Mouse (Mus musculus) left cerebral cortex, postnatal 10 days (tissue): ENCODE results near the gene Pbxip1. TPM values are rescaled to one million over a fixed set of nuclear protein-coding genes. Genes with fewer than 3 reads are reported as not detected.

Source experiments
- DNase-seq, 2 experiments: peaks; one replicate each; pipeline ENCODE4 v3.0.0; 2021 to 2022; ENCODE audit warnings: low spot score in 2 of 2, mixed read lengths in 1 of 2; ENCODE audit errors: extremely low spot score in 1 of 2
- intact Hi-C: fragments of 180-260 bp; cut with DNase I; formaldehyde crosslinking; loops from one replicate; pipeline ENCODE4 v1.15.1; 2025
- total RNA-seq, 2 experiments: library from RNA; stranded (reverse); gene quantifications; 2 replicates each; pipeline ENCODE4 v1.2.3; 2021

Pbxip1 gene
- 10 to 100 TPM; 32.8 to 33.8 TPM for total RNA-seq

DNA sequence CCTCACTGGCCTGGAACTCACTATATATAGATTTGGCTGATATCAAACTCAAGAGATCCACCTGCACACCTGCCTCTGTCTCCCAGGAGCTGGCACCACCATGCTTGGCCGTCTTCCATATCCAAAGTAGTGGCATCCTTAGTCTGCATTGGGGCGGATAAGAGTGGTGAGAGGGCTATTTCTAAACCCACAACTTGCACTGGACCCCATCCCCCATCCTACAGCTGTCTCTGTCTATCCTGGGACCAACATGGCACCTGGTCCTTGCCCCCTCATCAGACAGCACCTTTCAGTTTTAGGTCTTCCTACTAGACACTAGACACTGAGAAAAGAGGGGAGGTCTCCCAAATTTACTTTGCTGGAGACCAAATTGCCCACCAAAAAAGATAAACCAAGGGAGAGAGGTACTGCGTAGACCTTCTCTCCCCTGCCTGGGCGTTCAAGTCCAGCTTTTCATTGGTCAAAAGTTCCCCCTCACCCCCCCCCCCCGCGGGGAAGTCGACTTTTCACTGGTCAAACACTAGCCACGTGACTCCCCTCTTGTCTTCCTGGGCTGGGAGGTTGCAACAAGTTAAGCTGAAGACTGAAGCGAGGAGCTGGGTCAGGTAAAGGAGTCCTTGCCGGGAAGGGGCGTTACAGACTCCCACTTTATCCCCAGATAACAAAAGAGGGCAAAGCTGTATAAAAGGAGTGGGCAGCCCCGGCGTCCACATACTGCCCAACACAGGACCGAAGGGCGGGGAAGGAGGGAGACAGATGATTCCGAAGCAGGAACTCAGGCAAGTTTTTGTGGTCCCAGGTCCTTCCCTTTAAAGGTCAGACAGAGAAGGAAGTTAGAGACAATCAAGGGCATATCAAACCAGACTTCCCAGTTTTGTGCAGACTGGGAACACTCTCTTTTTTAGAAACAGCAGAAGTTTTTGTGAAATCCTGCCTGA, at the start of gene Pbxip1:
Gene Pbxip1 (plus strand): TSS at position 531 of the 938 bp plus-strand sequence.
- intact Hi-C loops, result no loop called here
- peak in 1 of 2 experiments; percentile 62 for DNase-seq

DNA sequence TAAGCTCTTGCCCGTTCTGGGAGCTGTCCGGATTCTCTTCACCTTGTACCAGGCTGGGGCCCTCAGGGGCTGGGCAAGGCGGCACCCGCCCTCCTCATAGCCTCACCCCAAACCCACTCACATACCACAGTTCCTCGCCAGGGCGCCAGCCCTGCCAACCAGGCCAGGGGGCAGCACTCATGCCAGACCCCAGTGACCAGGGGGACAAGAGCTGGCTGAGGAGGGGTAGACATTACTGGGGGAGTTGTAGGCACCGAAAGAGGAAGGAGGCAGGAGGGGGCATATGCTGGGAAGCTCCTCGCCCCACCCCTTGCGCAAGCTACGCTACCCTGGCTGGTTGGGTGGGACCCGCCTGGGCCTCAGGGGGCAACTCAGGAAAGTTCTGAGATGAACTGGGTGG, 48.9 kb upstream of the Pbxip1 start:
- DNase-seq, result no peak

DNA sequence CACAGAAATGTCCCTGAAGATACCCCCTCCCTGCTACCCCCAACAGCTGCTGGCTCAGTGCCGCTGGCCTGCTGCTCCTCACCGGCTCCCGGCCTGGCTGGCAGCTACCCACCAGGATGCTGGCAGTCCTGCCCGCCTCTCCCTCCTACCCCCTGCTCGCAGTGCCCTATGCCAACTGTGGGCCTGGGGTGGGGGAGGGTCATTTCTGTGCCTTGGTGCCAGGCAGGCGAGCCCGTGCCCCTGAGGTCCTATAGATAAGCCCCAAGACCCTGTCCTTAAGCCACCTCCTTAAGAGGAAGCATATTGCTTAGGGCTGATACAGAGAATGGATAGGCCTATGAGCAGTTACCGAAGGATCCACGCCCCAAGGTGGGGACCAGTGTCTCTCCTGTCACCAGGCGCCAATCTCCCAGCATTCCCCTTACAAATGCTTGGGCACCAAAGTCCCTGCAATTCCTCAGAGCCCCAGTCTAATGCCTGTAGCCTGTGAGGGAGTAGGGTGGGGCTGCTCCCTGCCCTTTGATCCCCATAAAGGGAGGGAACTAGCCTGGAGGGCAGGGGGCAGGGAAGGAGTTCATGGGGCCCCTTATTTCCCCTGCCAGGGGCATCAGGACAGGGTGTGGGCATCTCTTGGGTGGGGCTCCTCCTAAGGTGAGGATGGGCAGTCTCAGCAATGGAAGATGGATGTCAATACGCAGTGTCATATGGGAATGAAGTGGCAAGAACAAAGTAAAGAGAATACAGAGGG, 48.2 kb upstream of the Pbxip1 start:
- peak in 1 of 2 experiments; percentile 74 for DNase-seq
- intact Hi-C loops, result no loop called here

More for the DNA sequence above, 48.9 kb upstream of the Pbxip1 start:
- intact Hi-C loops, result no loop called here

DNA sequence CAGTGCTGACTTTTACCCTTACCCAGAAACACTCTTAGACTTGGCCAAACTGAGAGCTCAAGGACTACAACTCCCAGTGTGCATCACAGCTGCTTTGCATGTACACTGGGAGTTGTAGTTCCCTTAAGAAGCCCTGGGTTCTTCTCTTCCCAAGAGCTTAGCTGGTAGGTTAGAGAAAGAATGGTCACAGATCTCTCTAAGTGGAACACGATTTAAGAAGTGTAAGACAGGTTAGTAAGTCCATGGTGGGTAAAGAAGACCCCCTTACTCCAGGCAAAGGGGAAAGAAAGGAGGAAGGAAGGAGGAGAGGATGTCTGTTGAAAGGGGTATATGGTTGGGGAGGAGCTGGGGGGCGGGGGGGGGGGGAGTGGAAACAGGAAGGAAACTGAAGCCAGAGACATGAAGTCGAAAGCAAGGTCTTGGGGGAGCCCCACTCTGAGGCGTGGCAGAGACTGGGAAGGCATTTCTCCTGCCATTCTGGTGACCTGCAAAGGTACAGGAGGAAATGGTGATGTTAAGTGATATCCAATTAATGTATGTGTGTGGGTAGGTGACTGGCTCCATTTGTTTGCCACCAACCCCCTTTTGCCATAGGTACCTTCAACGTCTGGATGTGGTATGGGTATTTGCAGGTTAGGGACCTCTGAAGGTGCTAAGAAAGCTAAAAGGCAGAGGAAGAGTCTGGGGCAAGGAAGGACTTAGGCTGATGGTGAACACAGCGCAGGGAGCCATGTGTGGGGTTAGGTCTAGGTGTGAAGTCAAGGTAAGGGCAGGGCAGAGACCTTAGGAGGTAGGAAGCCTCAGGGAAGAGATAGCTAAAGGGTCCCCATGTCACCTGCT, 47.4 kb upstream of the Pbxip1 start:
- intact Hi-C loops, result no loop called here
- DNase-seq, result no peak

DNA sequence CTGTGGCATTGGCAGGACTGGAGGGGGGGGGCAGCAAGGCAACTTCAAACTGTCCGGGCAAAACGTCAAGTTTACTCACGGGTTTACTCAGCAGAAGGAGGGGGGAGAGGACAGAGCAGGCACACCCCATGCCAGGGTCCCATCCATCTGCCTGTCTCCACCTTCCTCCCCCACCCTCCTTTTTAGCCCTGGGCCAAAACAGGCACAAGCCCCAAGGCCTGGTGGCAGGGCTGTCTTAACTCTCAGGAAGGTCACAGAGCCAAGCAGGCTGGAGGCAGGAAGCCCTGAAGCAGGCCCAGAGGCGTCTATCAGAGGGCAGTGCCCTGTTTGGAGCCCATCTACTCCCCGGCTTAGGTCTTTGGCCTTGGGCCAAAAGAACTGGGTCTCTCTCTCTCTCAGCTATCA, 46.4 kb upstream of the Pbxip1 start:
- intact Hi-C loops, result no loop called here
- DNase-seq, result no peak

DNA sequence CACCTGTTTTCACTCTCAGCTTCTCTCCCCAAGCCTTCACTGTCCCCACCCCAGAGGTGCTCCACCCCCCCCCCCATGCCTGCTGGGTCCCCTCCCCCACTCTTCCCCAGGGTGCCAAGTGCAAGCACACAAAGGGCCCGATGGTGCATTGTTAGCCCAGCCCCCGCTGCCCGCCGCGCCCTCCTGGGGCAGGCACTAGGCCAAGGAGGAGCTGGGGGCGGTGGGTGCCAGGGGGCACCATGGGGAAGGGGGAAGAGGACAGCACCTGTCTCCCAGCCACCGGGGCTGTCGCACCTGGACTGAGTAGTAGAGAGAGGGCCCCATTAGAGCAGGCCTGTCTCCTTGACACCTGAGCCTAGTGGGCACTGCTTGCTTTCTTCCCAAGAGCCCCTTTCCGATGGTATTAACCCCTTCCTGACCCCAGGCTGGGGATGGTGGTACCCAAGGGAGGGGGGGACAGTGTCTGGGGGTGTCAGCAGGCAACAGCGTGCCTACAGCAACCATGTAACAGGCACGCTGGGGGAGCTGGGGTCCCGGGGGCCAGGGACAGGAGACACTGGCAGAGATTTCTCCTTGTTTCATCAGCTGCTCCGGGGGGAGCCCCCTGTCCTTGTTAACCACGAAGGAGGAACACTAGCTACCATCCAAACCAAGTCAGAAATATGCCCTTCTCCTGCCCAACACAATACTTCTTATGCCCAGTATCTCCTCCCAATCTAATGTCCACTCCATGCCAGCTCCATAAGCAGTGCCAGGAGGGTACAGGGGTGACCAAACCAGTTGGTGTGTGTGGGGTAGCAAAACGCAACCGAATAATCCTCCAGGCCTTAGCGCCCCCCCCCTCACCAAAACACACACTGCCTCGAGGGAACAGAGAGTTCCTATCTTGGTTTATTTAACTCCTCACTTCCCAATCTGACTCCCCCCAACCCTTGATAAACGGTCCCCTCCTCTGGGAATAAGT, 45.5 kb upstream of the Pbxip1 start:
- intact Hi-C loops, result no loop called here
- peak in 1 of 2 experiments; percentile 62 for DNase-seq

DNA sequence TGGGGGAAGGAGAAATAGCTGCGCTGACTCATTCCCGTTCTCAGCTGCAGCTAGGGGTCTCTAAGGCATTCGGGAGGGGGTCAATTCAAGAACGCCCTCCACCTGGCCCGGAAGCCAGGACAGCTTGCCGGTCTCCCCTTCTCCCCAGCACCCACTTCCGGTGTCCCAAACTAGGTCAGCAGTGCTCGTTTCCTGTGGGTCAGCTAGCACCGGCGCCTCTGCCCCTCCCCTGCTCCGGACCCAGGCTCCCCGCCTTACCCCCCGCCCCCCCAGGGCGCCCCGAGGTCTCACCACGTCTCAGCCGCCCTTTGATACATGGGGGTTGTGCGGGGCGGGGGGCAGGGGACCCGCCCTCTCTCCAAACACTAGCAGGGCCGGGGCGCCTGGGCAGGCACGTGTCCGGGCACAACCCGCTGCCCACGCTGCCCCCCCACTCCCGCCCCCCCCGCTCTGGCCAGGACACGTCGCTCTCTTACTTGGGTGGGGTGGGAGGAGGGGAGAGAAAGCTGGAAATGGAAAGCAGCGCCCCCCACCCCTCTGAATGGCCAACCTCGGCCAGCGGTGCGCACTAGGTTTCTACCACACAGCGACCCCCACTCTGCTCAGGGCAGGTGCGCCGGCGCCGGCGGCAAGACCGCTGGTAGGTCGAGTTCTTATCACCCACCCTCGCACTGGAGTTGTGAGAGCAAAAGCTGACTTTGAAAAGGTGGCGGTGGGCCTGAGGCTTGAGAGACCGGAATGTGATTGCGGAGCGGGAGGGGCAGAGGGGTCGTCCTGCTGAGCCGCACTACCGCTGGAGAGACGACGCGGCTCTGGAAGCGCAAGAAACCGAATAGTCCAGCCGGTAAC, 44.6 kb upstream of the Pbxip1 start:
- peak in 1 of 2 experiments; percentile 80 for DNase-seq
- intact Hi-C loops, result no loop called here

DNA sequence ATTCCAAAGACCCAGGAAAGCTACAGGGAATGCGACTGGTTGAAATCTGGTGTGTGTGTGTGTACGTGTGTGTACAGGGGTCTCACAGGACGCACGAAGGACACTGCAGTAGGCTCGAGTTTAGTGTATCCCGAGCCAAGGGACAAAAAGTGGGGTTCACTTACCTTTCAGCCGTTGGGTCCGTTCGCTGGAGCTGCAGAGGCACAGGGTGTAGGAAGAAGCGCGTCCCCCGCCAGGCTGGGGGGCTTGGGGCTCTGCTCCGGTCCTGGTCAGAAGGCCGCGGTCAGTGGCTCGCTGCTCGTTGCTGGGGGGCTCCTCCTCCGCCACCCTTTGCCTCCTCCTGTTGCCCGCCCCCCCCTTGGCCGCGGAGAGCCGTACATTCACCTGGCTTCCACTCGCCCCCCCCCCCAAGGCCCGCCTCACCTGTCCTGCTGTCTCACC, 43.6 kb upstream of the Pbxip1 start:
- DNase-seq, result peak in 1 of 2 experiments; percentile 65
- intact Hi-C loops, result no loop called here

DNA sequence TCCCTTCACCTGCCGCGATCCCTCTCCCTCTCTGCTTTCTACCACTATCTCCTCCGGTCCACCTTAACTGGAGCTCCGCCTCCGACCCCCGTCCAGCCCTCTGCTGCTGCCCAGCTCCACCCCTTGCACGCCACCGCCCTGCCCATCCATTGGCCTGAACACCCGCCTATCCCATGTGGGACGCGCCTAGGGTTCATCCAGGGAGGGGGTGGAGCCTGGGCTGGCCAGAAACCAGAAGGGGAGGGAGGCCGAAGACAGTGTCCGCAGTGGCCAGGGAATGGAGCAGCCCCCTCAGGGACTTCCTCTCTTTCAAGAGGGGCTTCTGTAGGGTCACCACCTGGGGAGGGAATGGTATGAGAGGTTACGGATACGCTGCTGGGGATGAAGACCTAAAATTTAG, 42.9 kb upstream of the Pbxip1 start:
- intact Hi-C loops, result no loop called here
- DNase-seq, result peak; percentile 97 to 99

DNA sequence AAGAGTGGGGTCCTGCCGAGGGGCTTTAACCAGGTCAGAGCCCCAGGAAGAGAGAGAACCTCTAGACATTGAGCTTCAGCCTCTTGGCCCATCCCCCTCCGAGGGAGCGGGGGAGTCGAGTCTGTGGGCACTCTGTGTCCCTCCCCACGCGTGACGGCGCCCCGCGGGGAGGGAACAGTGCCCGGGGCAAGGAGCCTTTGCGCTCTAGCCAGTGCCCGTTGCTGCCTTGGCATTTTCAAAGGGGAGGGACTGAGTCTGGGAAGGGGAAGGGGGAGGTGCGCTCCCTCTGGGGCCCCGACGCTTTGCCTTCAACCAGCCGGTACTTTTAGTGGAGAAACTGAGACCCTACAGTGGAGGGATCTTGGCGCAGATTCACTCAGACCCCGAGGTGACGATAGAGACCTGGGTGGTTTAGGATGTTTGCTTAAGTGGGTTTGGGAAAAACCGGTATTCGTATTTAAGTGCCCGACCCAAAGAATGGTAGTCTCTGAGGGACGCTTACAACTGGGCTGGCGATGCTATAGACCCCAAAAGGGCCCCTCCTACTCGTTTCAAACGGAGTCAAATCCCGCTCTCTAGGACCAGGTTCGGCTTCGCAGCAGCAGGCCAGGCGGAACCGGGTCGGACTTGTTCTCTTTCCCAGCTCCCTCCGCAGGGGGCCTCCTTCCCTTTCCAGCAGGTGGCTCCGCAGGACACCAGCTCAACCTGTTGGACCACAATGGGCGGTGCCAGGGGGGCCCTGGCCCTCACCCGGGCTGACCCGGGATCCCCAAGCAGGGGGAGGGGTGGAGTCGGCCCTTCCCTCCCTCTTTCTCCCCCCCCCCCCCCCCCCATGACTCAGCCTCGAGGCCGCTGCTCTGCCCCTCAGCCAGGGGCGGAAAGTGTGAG, 42.3 kb upstream of the Pbxip1 start, which contains the start of gene Zbtb7b:
Gene Zbtb7b (minus strand): TSS at position 771 of the 888 bp plus-strand sequence.
- peak; percentile 48 to 86 for DNase-seq
- intact Hi-C loops, result no loop called here

DNA sequence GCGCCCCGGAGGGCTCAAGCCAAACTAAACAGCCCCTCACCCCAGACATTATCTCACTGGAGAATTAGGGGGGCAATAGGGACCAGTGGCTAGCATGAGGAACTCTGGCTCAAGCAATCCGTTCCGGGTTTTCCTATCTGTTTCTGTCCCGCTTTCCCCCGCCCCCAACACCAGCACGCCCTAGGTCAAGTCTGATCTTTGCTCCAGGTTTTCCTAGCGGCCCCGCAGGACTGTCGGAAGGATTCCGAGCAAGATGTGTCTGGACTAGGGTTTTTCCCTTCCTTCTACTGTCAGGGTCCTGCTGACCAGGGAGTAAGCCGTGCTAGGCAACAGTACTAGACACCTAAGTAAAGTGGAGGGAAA, 41.6 kb upstream of the Pbxip1 start:
- intact Hi-C loops, result loop anchor here (5.0 kb wide), 1 partner anchor 92 kb away; no protein-coding TSS in a partner anchor

DNA sequence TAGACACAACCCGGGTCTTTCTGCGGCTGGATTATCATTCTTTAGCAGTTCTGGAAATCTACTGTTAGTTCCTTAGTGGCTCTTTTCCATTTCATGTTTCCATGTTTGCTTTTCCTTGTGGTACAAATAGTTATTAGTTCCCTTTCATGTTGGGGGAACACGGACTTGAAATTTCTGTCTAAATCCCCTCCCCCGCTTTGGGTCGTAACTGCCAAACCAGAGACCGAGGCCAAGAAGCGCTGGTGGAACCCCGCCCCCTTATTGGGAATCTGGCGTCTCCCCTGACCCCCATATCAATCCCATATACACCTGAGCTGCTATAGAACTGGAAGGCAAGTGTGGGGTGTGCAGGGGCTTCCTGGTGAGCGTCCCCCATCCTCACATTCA, 41.1 kb upstream of the Pbxip1 start:
- intact Hi-C loops, result loop anchor here (5.0 kb wide), 1 partner anchor 92 kb away; no protein-coding TSS in a partner anchor
- DNase-seq, result no peak

More for the DNA sequence above, 41.6 kb upstream of the Pbxip1 start:
- peak; percentile 51 to 91 for DNase-seq

DNA sequence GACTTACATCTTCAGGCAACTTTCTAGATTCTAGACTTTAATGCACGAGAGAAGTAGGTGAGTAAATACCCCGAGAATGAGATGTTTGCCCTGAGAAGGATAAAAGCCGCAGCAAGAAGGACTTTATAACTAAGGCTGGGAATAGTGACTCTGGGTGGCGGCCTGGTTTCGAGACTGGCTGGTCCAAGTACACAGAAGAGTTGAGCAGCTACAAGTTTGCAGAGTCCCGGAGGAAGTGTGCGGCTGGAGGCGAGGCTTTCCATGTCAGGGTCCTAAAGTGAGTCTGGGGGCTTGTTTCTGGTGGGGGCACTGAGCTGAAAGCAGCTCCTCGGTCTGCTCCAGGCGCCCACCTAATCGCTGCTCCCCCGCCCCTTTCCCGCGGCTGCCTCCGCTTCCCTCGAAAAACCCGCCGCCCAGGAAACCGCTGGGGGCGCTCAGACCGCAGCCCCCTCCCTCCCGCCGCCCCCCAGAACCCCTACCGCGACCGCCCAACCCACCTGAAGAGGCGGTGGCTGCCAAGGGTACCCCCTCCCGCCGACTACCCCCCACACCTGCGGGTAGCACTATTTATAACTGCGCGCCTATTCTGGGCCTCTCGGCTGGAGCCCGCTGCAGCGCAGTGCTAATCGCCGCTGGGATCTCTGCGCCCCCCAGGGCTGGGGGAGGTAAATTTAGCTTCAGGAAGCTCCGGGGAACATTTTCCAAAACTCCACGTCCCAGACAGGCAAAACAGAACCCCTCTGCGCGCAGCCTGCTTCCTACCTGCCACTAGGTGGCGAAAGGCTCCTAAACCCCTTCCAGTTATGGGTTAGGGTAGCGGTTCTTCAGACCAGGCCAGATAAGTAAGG, 40.5 kb upstream of the Pbxip1 start:
- DNase-seq, result peak in 1 of 2 experiments; percentile 72
- intact Hi-C loops, result loop anchor here (5.0 kb wide), 1 partner anchor 91 kb away; no protein-coding TSS in a partner anchor

DNA sequence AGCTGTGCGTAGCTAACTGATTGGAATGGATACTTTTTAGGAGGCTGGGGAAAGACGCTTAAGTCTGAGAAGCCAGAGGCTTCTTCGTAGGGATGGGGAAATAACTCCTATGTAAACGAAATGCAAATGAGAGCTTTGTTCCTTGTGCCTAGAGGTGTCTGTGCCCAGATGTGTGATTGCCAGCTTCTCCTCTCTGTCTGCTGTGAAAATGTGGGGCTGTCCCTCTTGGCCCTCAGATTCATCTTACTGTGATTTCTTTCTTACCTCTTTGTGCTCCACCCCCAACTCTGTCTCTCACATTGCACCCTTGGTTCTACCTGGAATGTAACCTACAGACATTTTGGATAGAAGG, 39.9 kb upstream of the Pbxip1 start:
- DNase-seq, result no peak
- intact Hi-C loops, result loop anchor here (5.0 kb wide), 1 partner anchor 91 kb away; no protein-coding TSS in a partner anchor

DNA sequence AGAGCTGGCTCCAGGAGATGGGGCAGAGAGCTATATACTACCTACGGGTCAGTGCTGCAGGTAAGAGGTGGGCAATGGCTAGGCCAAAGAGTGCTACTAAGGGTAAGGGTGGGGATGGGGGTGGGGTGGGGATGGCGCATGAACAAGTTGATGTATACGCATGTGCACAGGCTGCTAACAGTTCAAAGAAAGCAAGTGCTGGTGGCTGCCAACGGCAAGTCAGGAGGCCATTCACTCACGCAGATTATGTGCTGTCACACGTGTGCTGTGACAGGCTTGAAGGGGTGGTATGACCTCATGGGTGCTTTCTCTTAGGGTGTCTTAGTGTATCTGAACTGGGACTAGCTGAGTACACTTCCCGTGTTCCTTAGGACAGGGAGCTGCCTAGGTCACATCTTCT, 35.2 kb upstream of the Pbxip1 start:
- DNase-seq, result no peak

More for the DNA sequence above, 35.2 kb upstream of the Pbxip1 start:
- intact Hi-C loops, result no loop called here
